Mouse (Mus musculus) neural tube, embryonic 12.5 days (tissue): ENCODE results near the gene Elmod3. TPM values are rescaled to one million over a fixed set of nuclear protein-coding genes. Genes with fewer than 3 reads are reported as not detected.
A peak's percentile ranks its signal among the peaks of the same experiment; 100 is the strongest.

Experiments
- ATAC-seq: fragments of 200-750 bp; cut with Nextera tagmentation; 2 replicates; pipeline ENCODE4 v1.8.0; 2017; ENCODE audit warnings: low read depth, mild to moderate bottlenecking, moderate TSS enrichment, moderate library complexity; ENCODE audit not compliant: low FRiP score
- H3K27ac ChIP-seq: fragments of 300-500 bp; sonication (generic); 2 replicates; pipeline ENCODE4 v1.5.1; 2016
- H3K27me3 ChIP-seq: fragments of 300-500 bp; sonication (generic); replicated peaks from 2 replicates; pipeline ENCODE4 v1.6.1; 2016; ENCODE audit warnings: mild to moderate bottlenecking
- H3K36me3 ChIP-seq: fragments of 300-500 bp; sonication (generic); 2 replicates; pipeline ENCODE4 v1.6.1; 2016; ENCODE audit warnings: mild to moderate bottlenecking
- H3K4me1 ChIP-seq: fragments of 300-500 bp; sonication (generic); 2 replicates; pipeline ENCODE4 v1.6.1; 2016
- H3K4me2 ChIP-seq: fragments of 300-500 bp; sonication (generic); replicated peaks from 2 replicates; pipeline ENCODE4 v1.6.1; 2016; ENCODE audit warnings: mild to moderate bottlenecking
- H3K4me3 ChIP-seq: fragments of 300-500 bp; sonication (generic); 2 replicates; pipeline ENCODE4 v1.5.1; 2016
- H3K9ac ChIP-seq: fragments of 300-500 bp; sonication (generic); 2 replicates; pipeline ENCODE4 v1.6.1; 2016; ENCODE audit warnings: mild to moderate bottlenecking
- H3K9me3 ChIP-seq: fragments of 300-500 bp; sonication (generic); 2 replicates; pipeline ENCODE4 v1.6.1; 2016; ENCODE audit warnings: mild to moderate bottlenecking
- WGBS: fragments of 180-500 bp; shearing (Covaris S2); methylation state at CpG from one replicate; pipeline ENCODE4 v1.1.7; 2016; 5-methylcytosine and 5-hydroxymethylcytosine counted together
- polyA plus RNA-seq: library from polyadenylated mRNA; unstranded; fragments of >200 nt; fragmentation: Nextera tagmentation; extraction: Ambion mirVana; gene quantifications from 2 replicates; pipeline ENCODE4 v1.2.1, GENCODE M21; 2016

Gene Elmod3
- polyA plus RNA-seq, 1 experiment from 2014 or later: 17.2 TPM

GRCm38 (mm10) chr6:72560801-72561200, 37.4 kb downstream of the Elmod3 start:
- Histone ChIP-seq H3K9me3 (no peaks in the 10 kb centered on the region), H3K9ac (no peak overlapping the region), H3K36me3 (no peaks in the 10 kb centered on the region), H3K27me3 (no peaks in the 10 kb centered on the region), H3K4me3 (no peak overlapping the region), H3K4me1 (0 out of 2 replicates have a peak, but pooled peaks cover 8% of the 10 kb centered on the region), H3K4me2 (no peak overlapping the region), H3K27ac (no peak overlapping the region)
- no peak for ATAC-seq
- WGBS: 79% methylated on average over 8 of the region's 8 CpGs

DNA sequence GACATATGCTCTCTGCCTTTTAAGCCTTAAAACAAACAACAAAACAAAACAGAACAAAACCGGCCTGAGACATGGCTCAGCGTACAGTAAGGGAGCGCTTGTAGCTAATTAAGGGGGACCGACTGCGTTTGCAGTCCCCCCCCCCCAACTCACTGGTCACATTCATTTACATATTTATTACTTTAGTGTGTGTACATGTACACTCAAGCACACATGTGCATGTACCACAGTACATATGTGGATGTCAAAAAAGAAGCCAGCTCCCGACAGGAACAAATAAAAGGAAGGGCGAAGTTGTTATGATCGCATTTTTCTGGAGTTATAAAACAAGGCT, 45.2 kb downstream of the Elmod3 start:
- H3K4me3 ChIP-seq: peak overlapping the region; percentile 36
- no peaks in the 10 kb centered on the region for H3K36me3 ChIP-seq
- H3K9ac ChIP-seq: peak overlapping the region; percentile 49
- H3K27ac ChIP-seq: 0 out of 2 replicates have a peak overlapping the region, but pooled peaks have one; percentile 47
- H3K4me1 ChIP-seq: peaks cover 15% of the 10 kb centered on the region
- H3K9me3 ChIP-seq: no peaks in the 10 kb centered on the region
- peak overlapping the region; percentile 73 for H3K4me2 ChIP-seq
- WGBS: 18% methylated on average over 8 of the region's 8 CpGs
- peak; percentile 68 for ATAC-seq
- H3K27me3 ChIP-seq: no peaks in the 10 kb centered on the region

GRCm38 (mm10) chr6:72552171-72553078, 45.8 kb downstream of the Elmod3 start:
- peak overlapping the region; percentile 73 for H3K4me2 ChIP-seq
- no peaks in the 10 kb centered on the region for H3K36me3 ChIP-seq
- H3K27me3 ChIP-seq: no peaks in the 10 kb centered on the region
- peak overlapping the region; percentile 36 for H3K4me3 ChIP-seq
- H3K4me1 ChIP-seq: peaks cover 15% of the 10 kb centered on the region
- H3K9ac ChIP-seq: peak overlapping the region; percentile 49
- peak; percentile 85 for ATAC-seq
- H3K27ac ChIP-seq: peak overlapping the region; percentile 47; the same call in 1 of the 2 replicates
- H3K9me3 ChIP-seq: no peaks in the 10 kb centered on the region
- 21% methylated on average over 27 of the region's 27 CpGs for WGBS

- Histone ChIP-seq H3K9ac (no peak overlapping the region), H3K4me3 (no peak overlapping the region), H3K4me1 (peaks cover 15% of the 10 kb centered on the region), H3K27ac (no peak overlapping the region), H3K36me3 (no peaks in the 10 kb centered on the region), H3K4me2 (no peak overlapping the region), H3K9me3 (no peaks in the 10 kb centered on the region), H3K27me3 (no peaks in the 10 kb centered on the region)
- 86% methylated on average over 10 of the region's 10 CpGs for WGBS
- no peak for ATAC-seq
Observed at GRCm38 (mm10) chr6:72550503-72551100, 47.6 kb downstream of the Elmod3 start.

GRCm38 (mm10) chr6:72550025-72550424, 48.2 kb downstream of the Elmod3 start:
- H3K27ac ChIP-seq: no peak overlapping the region
- H3K4me2 ChIP-seq: no peak overlapping the region
- WGBS: 64% methylated on average over 6 of the region's 6 CpGs
- no peaks in the 10 kb centered on the region for H3K27me3 ChIP-seq
- no peak overlapping the region for H3K9ac ChIP-seq
- no peaks in the 10 kb centered on the region for H3K36me3 ChIP-seq
- H3K4me1 ChIP-seq: peaks cover 15% of the 10 kb centered on the region
- ATAC-seq: no peak
- no peaks in the 10 kb centered on the region for H3K9me3 ChIP-seq
- no peak overlapping the region for H3K4me3 ChIP-seq

GRCm38 (mm10) chr6:72549041-72549580, 49.1 kb downstream of the Elmod3 start:
- no peak overlapping the region for H3K27ac ChIP-seq
- no peak overlapping the region for H3K4me3 ChIP-seq
- no peak overlapping the region for H3K9ac ChIP-seq
- ATAC-seq: no peak
- WGBS: 65% methylated on average over 9 of the region's 9 CpGs
- no peaks in the 10 kb centered on the region for H3K27me3 ChIP-seq
- no peaks in the 10 kb centered on the region for H3K36me3 ChIP-seq
- no peaks in the 10 kb centered on the region for H3K9me3 ChIP-seq
- H3K4me2 ChIP-seq: no peak overlapping the region
- H3K4me1 ChIP-seq: peaks cover 19% of the 10 kb centered on the region

DNA sequence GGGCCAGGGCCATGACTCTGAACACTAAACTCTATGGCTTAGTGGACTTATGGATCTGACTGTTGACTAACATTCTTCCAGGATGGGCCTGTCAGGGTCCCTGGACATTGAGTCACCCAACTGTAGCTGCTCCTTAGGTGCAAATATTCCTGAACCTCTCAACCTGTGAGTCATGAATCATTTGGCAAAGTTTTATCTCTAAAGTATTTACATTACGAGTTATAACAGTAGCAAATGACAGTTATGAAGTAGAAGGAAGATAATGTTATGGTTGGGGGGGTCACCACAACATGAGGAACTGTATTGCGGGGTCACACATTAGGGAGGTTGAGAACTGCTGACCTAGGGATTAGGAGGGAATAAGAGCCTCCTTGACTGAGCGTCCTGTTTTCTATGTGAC, 50.4 kb downstream of the Elmod3 start:
- H3K27ac ChIP-seq: no peak overlapping the region
- H3K4me2 ChIP-seq: no peak overlapping the region
- no peaks in the 10 kb centered on the region for H3K36me3 ChIP-seq
- no peaks in the 10 kb centered on the region for H3K27me3 ChIP-seq
- no peak overlapping the region for H3K9ac ChIP-seq
- peaks cover 16% of the 10 kb centered on the region for H3K4me1 ChIP-seq
- no peak overlapping the region for H3K4me3 ChIP-seq
- no peaks in the 10 kb centered on the region for H3K9me3 ChIP-seq
- ATAC-seq: no peak
- 92% methylated on average over 3 of the region's 3 CpGs for WGBS

DNA sequence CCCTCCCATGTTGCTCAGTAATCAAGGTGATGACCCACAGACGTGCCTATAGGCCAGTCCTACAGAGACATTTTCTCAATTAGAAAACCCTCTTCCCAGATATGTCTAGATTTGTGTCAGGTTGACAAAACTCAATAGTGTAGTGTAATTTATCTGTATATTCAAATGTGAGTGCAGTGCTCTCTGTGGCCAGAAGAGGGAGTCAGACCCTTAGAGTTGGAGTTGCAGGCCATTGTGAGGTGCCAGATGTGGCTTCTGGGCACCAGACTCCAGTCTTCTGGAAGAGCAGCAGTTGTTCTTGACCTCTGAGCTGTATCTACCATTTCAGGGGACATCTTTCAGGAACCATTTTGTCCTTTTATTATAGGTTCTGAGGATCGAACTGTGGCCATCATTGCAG, 51.1 kb downstream of the Elmod3 start:
- Histone ChIP-seq H3K4me1 (peaks cover 9% of the 10 kb centered on the region; the same call in 1 of the 2 replicates), H3K4me3 (no peak overlapping the region), H3K9ac (no peak overlapping the region), H3K4me2 (no peak overlapping the region), H3K27ac (no peak overlapping the region), H3K36me3 (no peaks in the 10 kb centered on the region), H3K9me3 (no peaks in the 10 kb centered on the region), H3K27me3 (no peaks in the 10 kb centered on the region)
- WGBS: 93% methylated on average over 2 of the region's 2 CpGs
- no peak for ATAC-seq

GRCm38 (mm10) chr6:72545377-72545776, 52.8 kb downstream of the Elmod3 start:
- 53% methylated on average over 7 of the region's 7 CpGs for WGBS
- Histone ChIP-seq H3K27ac (no peak overlapping the region), H3K4me1 (peaks cover 9% of the 10 kb centered on the region; the same call in 1 of the 2 replicates), H3K9me3 (no peaks in the 10 kb centered on the region), H3K27me3 (no peaks in the 10 kb centered on the region), H3K4me3 (no peak overlapping the region), H3K9ac (no peak overlapping the region), H3K4me2 (no peak overlapping the region), H3K36me3 (no peaks in the 10 kb centered on the region)
- ATAC-seq: no peak

- ATAC-seq: no peak
- WGBS: 19% methylated on average over 23 of the region's 23 CpGs
- Histone ChIP-seq H3K27me3 (no peaks in the 10 kb centered on the region), H3K36me3 (no peaks in the 10 kb centered on the region), H3K27ac (no peak within 1 kb of the TSS), H3K4me2 (peak within 1 kb of the TSS; percentile 40), H3K4me1 (peaks cover 9% of the 10 kb centered on the region; the same call in 1 of the 2 replicates), H3K9me3 (no peaks in the 10 kb centered on the region), H3K9ac (no peak within 1 kb of the TSS), H3K4me3 (no peak within 1 kb of the TSS)
Observed at GRCm38 (mm10) chr6:72544283-72544987, 53.8 kb downstream of the Elmod3 start, which contains the start of gene Capg. TSS of gene Capg (plus strand) at chr6:72544391.

- Histone ChIP-seq H3K9me3 (no peaks in the 10 kb centered on the region), H3K36me3 (no peaks in the 10 kb centered on the region), H3K4me2 (no peak overlapping the region), H3K9ac (no peak overlapping the region), H3K4me3 (no peak overlapping the region), H3K27ac (no peak overlapping the region), H3K27me3 (no peaks in the 10 kb centered on the region), H3K4me1 (peaks cover 14% of the 10 kb centered on the region)
- ATAC-seq: 0 out of 2 replicates have a peak, but pooled peaks have one; percentile 37
- 66% methylated on average over 12 of the region's 12 CpGs for whole genome bisulfite sequencing
Observed at GRCm38 (mm10) chr6:72543265-72543850, 54.9 kb downstream of the Elmod3 start.
